Mouse (Mus musculus): Measurements from ENCODE around the gene Ckap5.
"Not testable (repeated sequence)": the region's sequence is repeated elsewhere in the genome, so short reads cannot be mapped to it uniquely, and the experiment has no call there.

The Ckap5 gene

DNA sequence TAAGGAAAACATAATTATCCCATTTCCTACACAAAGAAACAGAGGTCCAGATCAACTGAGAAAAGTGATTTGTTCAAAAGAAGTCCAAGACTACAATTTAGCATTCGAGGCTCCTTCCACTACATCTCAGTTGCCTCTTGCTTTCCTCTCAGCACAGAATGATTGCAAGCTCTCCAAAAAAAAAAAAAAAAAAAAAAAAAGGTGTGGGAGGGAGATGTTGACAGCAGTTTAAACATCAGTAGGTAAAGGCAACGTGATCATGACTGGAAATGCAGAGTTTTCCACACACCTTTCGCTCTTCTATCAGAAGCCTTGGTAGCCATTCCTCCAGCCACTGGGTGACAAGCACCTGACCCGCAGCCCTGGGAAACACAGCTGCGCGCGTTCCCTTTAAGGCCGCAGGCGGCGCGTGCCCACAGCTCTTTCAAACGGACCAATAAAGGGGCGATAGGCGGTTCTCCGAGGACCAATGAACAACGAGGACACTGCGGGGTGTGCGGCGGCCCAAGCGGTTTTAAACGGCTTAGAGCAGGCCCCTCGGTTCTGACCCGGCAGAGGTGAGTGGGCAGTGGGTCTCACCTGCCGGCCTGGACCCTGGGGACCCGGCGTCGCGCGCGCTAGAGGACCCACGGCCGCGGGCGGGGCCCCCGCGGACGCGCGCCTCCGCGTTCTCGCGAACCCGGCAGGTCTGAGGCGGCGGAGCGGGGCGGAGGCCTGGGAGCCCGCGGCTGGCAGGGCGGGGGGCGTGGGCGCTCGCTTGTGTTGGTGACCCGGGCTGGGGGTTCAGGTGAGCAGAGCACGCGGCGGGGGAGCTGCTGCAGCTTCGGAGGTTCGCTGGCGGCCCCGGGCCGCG, at the start of gene Ckap5:
TSS of gene Ckap5 (plus strand) at position 469 of the 853 bp plus-strand sequence.
- DNase-seq (ENCODE audit: low spot score), result peak; percentile 84

DNA sequence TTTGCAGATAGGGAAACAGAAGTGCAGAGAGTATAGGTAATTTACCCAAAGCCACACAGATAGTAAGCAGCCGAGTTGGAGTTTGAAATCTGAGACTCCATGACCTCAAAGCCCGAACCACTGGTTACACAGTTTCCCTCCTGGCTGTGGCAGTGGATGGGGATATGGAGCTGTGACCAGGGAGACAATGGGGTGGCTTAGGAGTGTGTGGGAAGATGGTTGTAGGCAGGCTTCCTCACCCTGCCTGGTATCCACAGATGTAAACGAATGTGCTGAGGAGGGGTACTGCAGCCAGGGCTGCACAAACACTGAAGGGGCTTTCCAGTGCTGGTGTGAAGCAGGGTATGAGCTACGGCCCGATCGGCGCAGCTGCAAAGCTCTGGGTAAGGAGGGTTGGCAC, 49.7 kb upstream of the Ckap5 start:
- no peak for DNase-seq (ENCODE audit: low spot score)

DNA sequence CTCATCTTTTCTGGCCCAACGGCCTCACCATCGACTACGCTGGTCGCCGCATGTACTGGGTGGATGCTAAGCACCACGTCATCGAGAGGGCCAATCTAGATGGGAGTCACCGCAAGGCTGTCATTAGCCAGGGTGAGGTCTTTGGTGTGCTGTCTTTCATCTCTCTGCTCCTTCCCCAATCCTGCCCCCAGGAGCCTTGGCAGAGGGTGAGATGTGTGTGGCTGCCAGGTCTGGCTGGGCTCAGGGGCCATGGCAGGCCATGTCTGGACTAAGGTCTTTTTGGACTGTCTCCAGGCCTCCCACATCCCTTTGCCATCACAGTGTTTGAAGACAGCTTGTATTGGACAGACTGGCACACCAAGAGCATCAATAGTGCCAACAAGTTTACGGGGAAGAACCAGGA, 46.2 kb upstream of the Ckap5 start:
- no peak for DNase-seq (ENCODE audit: low spot score)

DNA sequence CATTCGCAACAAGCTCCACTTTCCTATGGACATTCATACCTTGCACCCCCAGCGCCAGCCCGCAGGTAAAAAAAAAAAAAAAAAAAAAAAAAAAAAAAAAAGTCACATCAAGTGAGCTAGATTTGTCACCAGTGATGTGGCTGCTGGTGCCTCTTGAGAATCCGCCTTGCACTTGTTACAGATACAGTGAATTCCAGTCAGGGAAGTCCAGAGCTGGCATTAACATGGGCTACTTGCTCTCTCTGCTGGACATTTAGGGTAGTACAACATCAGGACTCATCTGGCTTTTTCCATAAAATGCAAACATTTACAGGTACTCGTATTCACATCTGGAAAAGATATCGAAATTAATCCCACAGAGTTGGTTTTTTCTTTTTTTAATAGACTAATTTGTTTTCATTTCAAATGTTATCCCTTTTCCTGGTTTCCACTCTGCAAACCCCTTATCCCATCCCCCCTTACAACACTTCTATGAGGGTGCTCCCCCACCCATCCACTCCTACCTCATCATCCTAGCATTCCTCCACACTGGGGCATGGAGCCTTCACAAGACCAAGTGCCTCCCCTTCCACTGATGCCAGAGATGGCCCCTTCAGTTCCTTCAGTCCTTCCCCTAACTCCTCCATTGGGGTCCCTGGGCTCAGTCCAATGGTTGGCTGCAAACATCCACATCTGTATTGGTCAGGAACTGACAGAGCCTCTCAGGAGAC, 45.6 kb upstream of the Ckap5 start:
- peak; percentile 77 for DNase-seq (ENCODE audit: low spot score)

DNA sequence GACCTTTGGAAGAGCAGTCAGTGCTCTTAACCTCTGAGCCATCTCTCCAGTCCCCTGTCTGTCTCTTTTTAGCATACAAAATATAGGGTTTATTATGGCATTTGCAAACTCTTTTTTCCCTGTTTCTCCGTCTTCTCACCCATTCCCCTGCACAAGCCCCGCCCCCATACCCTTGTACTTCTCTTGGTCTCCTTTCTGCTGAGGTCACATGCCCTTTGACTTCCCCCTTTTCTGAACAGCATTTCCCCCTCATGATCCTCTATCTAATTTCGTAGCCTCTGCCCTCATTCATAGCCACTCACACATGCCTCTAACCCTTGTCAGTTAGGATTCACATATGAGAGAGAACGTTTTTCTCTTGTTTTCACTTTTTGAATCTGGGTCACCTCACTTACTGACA, 41.9 kb upstream of the Ckap5 start:
- DNase-seq (ENCODE audit: low spot score), result no peak

DNA sequence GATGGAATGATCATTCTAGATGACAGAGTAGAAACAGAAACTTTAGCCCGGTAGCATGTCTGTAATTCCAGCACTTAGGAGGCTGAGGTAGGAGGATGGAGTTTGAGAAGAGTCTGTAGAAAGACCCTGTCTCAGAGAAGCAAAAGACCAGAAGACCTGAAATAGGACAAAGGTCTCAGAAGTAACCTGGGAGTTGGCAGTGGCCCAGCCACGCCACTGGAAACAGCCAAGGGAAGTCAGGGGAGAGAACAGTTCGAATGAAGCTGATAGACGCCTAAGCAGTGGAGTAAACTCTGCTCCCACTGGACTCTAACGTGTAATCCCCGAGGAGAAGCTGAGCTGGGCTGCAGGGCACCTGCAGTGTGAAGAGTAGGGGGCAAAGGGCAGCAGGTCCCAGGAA, 41.3 kb upstream of the Ckap5 start:
- no peak for DNase-seq (ENCODE audit: low spot score)

DNA sequence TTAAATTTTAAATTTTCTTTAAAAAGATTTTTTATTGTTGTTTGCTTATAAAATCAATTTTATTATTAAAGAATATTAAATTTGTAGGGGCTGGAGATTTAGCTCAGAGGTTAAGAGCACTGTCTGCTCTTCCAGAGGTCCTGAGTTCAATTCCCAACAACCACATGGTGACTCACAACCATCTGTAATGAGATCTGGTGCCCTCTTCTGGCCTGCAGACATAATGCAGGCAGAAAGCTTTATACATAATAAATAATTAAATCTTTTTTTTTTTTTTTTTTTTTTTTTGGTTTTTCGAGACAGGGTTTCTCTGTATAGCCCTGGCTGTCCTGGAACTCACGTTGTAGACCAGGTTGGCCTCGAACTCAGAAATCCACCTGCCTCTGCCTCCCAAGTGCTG, 39.3 kb upstream of the Ckap5 start:
- DNase-seq (ENCODE audit: low spot score), result not testable (repeated sequence)

DNA sequence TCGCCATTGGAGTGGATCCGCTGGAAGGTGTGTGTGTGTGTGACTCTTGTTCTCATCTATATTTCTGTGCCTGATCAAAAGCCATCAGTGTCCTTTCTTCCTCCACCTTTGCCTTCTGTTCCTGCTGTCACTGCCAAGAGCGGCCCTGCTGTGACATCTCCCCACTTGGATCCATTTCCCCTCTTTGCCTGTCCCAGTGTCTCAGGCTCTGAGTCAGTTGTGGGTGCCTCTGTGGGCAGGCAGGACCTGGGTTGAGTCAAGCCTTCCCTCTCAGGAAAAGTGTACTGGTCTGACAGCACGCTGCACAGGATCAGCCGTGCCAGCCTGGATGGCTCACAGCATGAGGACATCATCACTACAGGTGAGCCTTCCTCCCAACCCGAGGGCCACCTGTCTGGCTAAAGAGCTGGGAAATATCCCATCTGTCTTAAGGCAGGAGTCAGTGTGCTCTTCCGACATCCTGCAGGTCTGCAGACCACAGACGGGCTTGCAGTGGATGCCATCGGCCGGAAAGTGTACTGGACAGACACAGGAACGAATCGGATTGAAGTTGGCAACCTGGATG, 34.4 kb upstream of the Ckap5 start:
- no peak for DNase-seq (ENCODE audit: low spot score)

DNA sequence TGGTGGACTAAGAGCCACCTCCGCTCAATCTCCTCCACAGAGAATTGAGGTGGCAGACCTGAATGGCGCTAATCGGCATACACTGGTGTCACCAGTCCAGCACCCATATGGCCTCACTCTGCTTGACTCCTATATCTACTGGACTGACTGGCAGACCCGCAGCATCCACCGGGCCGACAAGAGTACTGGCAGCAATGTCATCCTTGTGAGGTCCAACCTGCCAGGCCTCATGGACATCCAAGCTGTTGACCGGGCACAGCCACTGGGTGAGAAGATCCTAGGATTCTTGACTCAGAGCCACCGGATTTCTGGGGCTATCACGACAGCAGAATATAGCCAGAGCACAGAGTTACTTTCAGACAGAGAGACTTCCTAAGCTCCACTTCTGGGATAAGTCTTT, 32.6 kb upstream of the Ckap5 start:
- no peak for DNase-seq (ENCODE audit: low spot score)

DNA sequence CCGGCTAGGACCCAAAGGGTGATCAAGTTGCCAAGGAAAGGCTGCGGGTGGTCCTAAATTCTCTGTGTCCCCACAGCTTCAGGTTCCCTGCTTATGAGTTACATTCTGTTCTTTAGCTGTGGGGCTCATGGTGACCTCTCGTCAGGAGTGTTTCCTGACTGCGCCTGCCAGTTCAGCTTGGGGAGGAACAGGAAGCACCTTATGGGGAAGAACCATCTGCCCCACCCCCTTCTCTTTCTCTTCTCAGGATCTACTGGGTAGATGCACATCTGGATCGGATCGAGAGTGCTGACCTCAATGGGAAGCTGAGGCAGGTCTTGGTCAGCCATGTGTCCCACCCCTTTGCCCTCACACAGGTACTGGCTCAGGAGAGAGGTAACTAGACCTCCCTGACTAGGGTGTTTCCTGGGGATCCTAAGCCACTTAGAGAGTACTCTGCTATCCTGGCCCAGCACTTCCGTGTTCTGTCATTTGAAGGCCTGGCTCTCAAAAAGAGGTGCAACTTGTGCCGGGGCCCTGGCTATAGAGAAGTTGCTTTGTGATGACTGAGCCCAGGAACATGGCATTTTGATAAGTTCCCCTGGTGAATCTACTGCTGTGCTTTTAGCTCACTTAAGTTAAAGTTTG, 28.4 kb upstream of the Ckap5 start:
- no peak for DNase-seq (ENCODE audit: low spot score)

DNA sequence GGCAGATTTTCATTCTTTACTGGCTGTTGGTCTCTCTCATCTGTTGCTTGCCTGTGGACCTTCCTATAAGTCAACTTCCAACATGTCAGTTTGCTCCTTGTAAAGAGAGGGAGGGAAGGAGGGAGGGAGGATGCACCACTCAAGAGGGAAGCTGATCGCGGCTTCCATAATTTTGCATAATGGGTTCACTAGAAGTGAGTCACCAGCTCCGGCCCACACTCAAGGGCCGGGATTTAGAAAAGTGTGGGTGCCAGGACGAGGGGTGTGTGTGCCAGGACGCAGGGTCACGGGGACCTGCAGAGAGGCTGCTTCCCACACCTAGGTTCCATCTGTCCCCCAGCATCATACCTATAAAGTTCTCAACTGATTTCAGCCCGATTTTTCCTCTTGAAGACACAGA, 18.5 kb upstream of the Ckap5 start:
- DNase-seq (ENCODE audit: low spot score), result no peak

DNA sequence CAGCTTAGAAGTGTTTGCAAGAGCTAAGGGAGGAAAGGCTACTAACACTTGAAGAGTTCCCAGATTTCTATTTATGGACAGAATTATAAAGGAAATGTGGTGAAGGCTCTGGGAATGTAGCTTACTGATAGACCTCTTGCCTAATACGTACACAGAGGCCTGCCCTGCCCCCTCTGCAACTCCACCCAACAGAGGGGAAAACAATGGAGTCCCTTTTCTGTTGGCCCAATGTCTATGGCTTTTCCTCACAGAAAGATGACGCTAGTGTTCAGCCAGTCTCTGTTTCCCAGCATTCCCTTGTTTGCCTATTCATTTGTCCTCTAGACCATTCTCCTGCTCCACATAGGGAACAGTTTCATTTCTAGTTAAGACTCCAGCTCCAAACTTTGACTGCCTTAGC, 9.4 kb upstream of the Ckap5 start:
- DNase-seq (ENCODE audit: low spot score), result no peak

DNA sequence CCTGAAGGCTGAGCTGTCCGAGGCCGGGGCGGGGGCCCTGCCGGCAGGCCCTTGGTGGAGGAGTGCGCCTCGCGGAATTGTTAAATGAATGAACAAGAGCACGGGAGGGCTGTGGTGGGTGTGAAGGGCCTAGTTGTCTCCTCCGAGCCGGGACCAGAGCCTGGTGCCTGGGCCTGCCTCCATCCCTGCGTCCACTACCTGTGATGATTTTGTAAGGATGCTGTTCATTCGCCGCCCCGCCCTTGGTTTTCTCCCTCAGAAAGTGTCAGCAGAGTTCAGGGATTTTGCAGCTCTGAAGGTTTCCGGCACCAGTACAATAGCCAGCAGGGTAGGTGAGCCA, 555 bp downstream of the Ckap5 start:
- DNase-seq (ENCODE audit: low spot score), result no peak

DNA sequence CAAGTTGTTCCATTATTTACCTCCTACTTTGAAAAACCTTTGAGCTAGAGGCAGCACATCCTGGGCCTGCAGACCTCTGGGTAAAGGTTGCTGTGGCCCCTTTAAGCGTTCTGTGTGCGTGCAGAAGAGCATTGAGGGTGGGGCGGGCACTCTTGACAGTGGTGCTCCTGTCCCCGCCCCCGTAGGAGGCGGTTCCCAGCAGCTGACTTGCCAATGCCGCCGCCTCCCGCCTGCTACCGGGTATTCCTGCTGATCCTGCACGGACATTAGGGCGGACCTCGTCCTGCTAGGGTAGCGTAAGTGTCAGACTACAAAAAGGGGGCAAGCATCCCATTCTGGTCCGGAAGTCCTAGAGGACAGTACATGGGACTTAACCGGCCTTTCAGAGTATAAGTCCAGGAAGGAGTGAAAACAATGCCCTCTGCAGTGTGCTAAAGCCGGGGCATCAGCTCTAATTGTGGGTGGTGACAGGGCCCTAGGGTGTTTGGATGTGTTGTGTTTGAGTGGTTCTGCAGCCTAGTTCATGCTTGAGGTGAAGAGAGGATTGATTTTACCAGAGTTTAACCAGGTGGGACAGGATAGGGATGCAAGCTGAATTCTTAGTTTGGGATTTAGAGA, 11.1 kb downstream of the Ckap5 start:
- peak; percentile 44 for DNase-seq (ENCODE audit: low spot score)

DNA sequence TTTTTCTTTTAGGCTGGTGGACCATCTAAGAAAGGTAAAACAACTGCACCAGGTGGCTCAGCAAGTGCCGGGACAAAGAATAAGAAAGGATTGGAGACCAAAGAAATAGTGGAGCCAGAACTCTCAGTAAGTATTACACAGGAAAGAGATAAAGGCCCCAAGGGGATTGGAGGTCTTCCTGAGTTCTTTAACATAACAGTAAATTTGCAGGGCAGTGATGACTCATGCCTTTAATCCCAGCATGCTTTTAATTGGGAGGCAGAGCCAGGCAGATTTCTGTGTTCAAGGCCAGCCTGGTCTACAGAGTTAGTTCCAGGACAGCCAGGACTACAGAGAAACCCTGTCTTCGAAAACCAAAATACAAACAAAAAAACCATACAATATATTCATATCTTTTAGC, 41.6 kb downstream of the Ckap5 start:
- DNase-seq (ENCODE audit: low spot score), result no peak

DNA sequence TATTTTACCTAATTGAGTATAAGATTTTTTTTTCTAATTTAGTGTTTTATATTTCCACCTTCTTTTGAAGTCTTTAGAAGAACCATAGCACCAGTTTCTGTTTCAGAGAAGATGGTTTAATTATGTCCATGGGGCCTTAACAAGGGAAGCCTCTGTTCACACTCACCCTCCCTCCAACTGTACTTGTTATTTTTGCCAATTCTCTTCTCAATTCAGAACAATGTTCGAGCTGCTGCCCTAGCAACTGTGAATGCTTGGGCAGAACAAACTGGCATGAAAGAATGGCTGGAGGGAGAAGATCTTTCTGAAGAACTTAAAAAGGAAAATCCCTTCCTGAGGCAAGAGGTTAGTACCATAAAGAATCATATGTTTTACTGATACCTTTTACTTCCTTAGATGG, 54.3 kb downstream of the Ckap5 start:
- no peak for DNase-seq (ENCODE audit: low spot score)

DNA sequence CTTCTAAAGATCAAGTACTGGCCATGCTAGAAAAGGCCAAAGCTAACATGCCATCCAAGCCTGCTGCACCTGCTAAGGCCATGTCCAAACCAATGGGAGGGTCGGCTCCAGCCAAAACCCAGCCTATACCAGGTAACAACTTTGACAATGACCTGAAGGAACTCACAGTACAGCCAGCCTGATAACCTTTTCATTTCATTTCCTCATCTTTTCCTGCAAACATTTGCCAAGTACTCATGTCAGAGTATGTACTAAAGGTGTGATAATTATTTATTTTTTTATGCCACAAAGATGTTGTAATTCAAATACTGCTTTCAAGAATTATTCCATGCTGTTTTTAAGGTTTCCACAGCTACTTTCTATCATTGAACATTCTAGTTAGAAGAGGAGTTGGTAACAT, 59.7 kb downstream of the Ckap5 start:
- DNase-seq (ENCODE audit: low spot score), result no peak

DNA sequence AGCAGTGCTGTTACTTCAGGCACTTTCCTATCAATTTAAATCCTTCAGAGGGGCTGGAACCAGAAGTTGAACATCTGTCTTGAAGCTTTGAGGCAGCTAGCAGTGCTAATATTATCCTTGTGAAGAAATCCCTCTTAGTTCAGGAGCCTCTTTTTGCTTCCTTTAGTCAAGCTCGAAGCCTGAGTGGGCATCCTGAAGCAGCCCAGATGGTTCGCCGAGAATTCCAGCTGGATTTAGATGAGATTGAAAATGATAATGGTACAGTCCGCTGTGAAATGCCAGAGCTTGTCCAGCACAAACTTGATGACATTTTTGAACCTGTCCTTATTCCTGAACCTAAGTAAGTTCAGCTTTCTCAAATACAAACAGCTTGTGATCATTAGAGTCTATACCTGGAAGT, 73.9 kb downstream of the Ckap5 start:
- peak; percentile 12 for DNase-seq (ENCODE audit: low spot score)

DNA sequence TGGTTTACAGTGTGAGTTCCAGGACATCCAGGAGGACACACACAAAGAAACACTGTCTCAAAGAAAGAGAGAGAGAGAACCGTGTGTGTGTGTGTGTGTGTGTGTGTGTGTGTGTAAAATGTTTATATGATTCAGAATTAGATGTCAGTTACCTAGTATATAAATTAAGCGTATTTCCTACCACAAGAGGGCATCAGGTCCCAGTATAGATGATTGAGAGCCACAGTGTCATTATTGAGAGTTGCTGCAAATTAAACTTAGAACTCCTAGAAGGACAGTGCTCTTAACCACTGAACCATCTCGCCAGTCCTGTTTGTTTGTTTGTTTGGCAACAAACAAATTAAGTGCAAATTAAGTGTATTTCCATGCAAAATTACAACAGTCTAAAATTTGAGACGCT, 75.8 kb downstream of the Ckap5 start:
- DNase-seq (ENCODE audit: low spot score), result no peak

DNA sequence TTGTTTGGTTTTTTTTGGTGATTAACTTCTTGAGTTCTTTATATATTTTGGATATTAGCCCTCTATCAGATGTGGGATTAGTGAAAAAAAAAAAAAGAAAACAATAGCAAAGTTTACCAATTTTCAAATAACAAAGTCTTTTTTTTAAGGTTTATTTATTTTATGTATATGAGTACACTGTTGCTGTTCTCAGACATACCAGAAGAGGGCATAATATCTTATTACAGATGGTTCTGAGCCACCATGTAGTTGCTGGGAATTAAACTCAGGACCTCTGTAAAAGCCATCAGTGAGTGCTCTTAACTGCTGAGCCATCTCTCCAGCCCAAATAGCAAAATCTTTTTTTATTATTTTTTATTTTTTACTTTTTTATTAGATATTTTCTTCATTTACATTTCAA, 82.8 kb downstream of the Ckap5 start:
- not testable (repeated sequence) for DNase-seq (ENCODE audit: low spot score)

DNA sequence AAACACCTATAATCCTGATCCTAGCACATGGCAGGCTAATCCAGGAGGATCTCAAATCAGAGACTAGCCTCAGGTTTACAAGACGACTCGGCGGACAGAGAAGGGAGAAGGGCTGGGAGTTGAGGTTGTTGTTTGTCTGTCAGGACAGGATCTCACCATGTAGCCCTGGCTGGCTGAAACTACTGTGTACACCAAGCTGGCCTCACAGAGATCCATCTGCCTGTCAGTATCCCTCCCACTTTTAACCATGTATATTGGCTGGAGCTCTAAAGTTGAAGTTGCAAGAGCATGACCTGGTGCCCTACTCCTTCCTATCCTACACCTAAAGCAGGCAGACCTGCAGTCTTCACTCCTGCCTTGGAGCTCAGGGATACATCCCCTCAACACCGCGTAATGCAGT, 95.8 kb downstream of the Ckap5 start:
- no peak for DNase-seq (ENCODE audit: low spot score)

DNA sequence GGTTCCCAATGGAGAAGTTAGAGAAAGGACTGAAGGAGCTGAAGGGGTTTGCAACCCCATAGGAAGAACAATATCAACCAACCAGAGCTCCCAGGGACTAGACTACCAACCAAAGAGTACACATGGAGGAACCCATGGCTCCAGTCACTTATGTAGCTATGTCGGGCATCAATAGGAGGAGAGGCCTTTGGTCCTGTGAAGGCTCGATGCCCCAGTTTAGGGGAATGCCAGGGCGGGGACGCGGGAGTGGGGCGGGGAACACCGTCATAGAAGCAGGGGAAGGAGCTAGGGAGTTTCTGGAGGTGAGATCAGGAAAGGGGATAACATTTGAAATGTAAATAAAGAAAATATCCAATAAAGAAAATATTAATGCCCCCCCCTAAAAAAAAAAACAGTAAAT, 96.8 kb downstream of the Ckap5 start:
- not testable (repeated sequence) for DNase-seq (ENCODE audit: low spot score)

DNA sequence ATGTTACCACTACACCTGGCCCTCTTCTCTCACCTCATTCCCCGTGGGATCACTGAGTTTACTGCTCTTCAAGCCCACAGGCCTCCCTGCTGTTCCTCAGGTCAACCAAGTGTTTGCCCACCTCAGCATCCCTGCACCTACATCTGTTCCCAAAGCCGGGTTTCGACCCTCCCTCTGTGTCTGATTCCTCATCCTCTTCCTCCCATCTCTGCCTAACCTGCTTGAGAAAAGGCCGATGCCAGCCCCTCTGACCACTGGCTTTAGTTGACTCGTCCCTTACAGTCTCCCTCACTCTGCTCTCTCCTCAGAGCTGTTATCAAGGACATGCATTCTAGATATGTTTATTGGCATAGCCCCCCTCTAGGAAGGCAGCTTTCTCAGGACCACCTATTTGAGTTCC, 100.9 kb downstream of the Ckap5 start:
- DNase-seq (ENCODE audit: low spot score), result no peak

Measured in layer of hippocampus, adult 9-10 months (tissue).